Mouse (Mus musculus) liver, embryonic 11.5 days (tissue): ENCODE results near the gene Ankrd66. TPM values are rescaled to one million over a fixed set of nuclear protein-coding genes. Genes with fewer than 3 reads are reported as not detected.

ENCODE experiments used
- ATAC-seq: fragments of 200-750 bp; cut with Nextera tagmentation; replicated peaks from 2 replicates; pipeline ENCODE4 v1.8.0; 2017; ENCODE audit warnings: moderate number of reproducible peaks, mild to moderate bottlenecking, moderate TSS enrichment, moderate library complexity; ENCODE audit not compliant: low FRiP score
- DNase-seq: peaks from one replicate; pipeline ENCODE4 v3.0.0-alpha.2; 2017; ENCODE audit warnings: low spot score
- H3K27ac ChIP-seq: fragments of 300-500 bp; sonication (generic); 2 replicates; pipeline ENCODE4 v1.5.1; 2014; ENCODE audit warnings: mild to moderate bottlenecking, low read depth, low read length, control low read depth
- H3K27me3 ChIP-seq: fragments of 300-500 bp; sonication (generic); replicated peaks from 2 replicates; pipeline ENCODE4 v1.6.1; 2014; ENCODE audit warnings: low read length, mixed read lengths; ENCODE audit not compliant: control insufficient read depth, insufficient read depth
- H3K36me3 ChIP-seq: fragments of 300-500 bp; sonication (generic); 2 replicates; pipeline ENCODE4 v1.6.1; 2014; ENCODE audit warnings: mild to moderate bottlenecking, low read length, moderate library complexity, mixed read lengths; ENCODE audit not compliant: control insufficient read depth, insufficient read depth
- H3K4me1 ChIP-seq: fragments of 300-500 bp; sonication (generic); replicated peaks from 2 replicates; pipeline ENCODE4 v1.6.1; 2014; ENCODE audit warnings: low read length, mixed read lengths; ENCODE audit not compliant: control insufficient read depth, insufficient read depth
- H3K4me2 ChIP-seq: fragments of 300-500 bp; sonication (generic); 2 replicates; pipeline ENCODE4 v1.6.1; 2014; ENCODE audit warnings: mild to moderate bottlenecking, control low read depth, moderate library complexity
- H3K4me3 ChIP-seq: fragments of 300-500 bp; sonication (generic); 2 replicates; pipeline ENCODE4 v1.5.1; 2014; ENCODE audit warnings: low read depth, low read length, control low read depth
- H3K9ac ChIP-seq: fragments of 300-500 bp; sonication (generic); 2 replicates; pipeline ENCODE4 v1.6.1; 2014; ENCODE audit warnings: low read depth, low read length, control low read depth
- H3K9me3 ChIP-seq: fragments of 300-500 bp; sonication (generic); 2 replicates; pipeline ENCODE4 v1.6.1; 2016; ENCODE audit warnings: low read length, inconsistent platforms, mixed read lengths; ENCODE audit not compliant: control insufficient read depth
- WGBS: fragments of 180-500 bp; shearing (Covaris S2); extraction: QIAGEN DNeasy Blood & Tissue Kit; methylation state at CpG from one replicate; pipeline ENCODE4 v1.1.7; 2014; 5-methylcytosine and 5-hydroxymethylcytosine counted together
- polyA plus RNA-seq: library from polyadenylated mRNA; unstranded; fragments of >200 nt; fragmentation: Nextera tagmentation; extraction: Ambion mirVana; gene quantifications from 2 replicates; pipeline ENCODE4 v1.2.1, GENCODE M21; 2014

Gene Ankrd66
- polyA plus RNA-seq, 1 experiment from 2014 or later, result not detected

- no peaks in the 10 kb centered on the region for H3K36me3 ChIP-seq
- H3K4me3 ChIP-seq, result no peak overlapping the region
- H3K9me3 ChIP-seq, result no peaks in the 10 kb centered on the region
- no peak overlapping the region for H3K4me2 ChIP-seq
- WGBS, result 34% methylated on average over 3 of the region's 3 CpGs
- no peaks in the 10 kb centered on the region for H3K27me3 ChIP-seq
- H3K27ac ChIP-seq, result no peak overlapping the region
- DNase-seq, result no peak
- ATAC-seq, result no peak
- H3K9ac ChIP-seq, result no peak overlapping the region
- H3K4me1 ChIP-seq, result peaks cover 1% of the 10 kb centered on the region; the same call in 1 of the 2 replicates
Observed at GRCm38 (mm10) chr17:43573624-43574073, 30.2 kb upstream of the Ankrd66 start.

GRCm38 (mm10) chr17:43569287-43569686 is 25.8 kb upstream of the Ankrd66 start:
- no peaks in the 10 kb centered on the region for H3K9me3 ChIP-seq
- no peak overlapping the region for H3K4me3 ChIP-seq
- WGBS, result 57% methylated on average over 7 of the region's 7 CpGs
- no peak for DNase-seq
- H3K4me1 ChIP-seq, result peaks cover 3% of the 10 kb centered on the region; the same call in 1 of the 2 replicates
- H3K9ac ChIP-seq, result no peak overlapping the region
- H3K36me3 ChIP-seq, result no peaks in the 10 kb centered on the region
- ATAC-seq, result no peak
- H3K4me2 ChIP-seq, result no peak overlapping the region
- no peak overlapping the region for H3K27ac ChIP-seq
- no peaks in the 10 kb centered on the region for H3K27me3 ChIP-seq

DNA sequence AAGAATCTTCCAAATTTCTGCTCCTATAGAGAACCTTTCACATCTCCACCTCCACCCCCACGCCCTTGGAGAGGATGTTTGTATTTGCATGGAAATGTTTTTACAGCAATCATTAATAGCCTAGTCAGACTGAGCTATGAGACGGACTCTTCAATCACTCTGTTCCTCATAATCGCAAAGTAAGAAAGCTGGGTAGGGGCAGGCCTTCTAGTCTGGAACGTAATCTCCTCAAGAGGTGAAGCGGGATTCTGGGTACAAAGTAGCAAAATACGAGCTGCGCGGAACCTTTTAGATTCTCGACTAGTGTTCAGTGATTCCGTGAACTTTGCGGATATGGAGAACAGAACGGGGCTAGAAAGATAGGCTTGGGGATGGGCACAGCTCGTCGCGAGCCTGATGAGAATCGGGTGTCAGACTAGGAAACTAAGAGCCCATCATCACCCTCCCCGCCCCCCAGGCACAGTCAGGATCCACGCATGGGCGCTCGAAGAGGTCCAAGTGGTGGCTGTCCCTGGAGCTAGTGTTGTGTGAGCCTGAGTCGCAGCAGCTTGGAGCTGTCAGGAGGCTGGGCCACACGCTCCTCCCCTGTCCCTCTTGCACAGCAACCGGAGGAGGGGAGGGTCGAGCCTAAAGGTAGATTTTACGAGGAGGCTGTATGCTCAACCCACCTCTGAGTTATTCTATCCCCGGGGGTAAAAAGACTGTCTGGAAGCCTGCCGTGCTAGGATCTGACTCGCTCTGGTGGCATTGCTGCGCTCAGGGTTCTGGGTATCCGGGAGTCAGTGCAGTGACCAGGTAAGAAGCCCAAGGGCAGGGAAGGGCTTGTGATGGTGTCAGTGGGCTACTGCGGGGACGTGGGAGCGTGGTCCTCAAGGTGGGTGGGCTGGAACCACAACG is 24.8 kb upstream of the Ankrd66 start, which contains the start of gene Pla2g7:
Pla2g7 (plus strand) TSS at position 107 of the 897 bp plus-strand sequence.
- Histone ChIP-seq H3K4me3 (peak within 1 kb of the TSS; percentile 45), H3K9me3 (no peaks in the 10 kb centered on the region), H3K9ac (peak within 1 kb of the TSS; percentile 5; the same call in 1 of the 2 replicates), H3K27me3 (no peaks in the 10 kb centered on the region), H3K4me1 (peaks cover 3% of the 10 kb centered on the region; the same call in 1 of the 2 replicates), H3K36me3 (no peaks in the 10 kb centered on the region), H3K27ac (no peak within 1 kb of the TSS), H3K4me2 (peak within 1 kb of the TSS; percentile 75)
- 2% methylated on average over 34 of the region's 34 CpGs for WGBS
- DNase-seq, result peak; percentile 61
- ATAC-seq, result peak; percentile 10; the same call in 1 of the 2 replicates

- ATAC-seq (0 out of 2 replicates have a peak, but pooled peaks have one; percentile 20), DNase-seq (no peak)
- Histone ChIP-seq H3K9ac (no peak overlapping the region), H3K36me3 (no peaks in the 10 kb centered on the region), H3K4me1 (peaks cover 3% of the 10 kb centered on the region; the same call in 1 of the 2 replicates), H3K27ac (no peak overlapping the region), H3K9me3 (no peaks in the 10 kb centered on the region), H3K4me2 (peak overlapping the region; percentile 75), H3K27me3 (no peaks in the 10 kb centered on the region), H3K4me3 (peak overlapping the region; percentile 45)
- WGBS, result 16% methylated on average over 12 of the region's 12 CpGs
Observed at GRCm38 (mm10) chr17:43567593-43567991, 24.2 kb upstream of the Ankrd66 start.

DNA sequence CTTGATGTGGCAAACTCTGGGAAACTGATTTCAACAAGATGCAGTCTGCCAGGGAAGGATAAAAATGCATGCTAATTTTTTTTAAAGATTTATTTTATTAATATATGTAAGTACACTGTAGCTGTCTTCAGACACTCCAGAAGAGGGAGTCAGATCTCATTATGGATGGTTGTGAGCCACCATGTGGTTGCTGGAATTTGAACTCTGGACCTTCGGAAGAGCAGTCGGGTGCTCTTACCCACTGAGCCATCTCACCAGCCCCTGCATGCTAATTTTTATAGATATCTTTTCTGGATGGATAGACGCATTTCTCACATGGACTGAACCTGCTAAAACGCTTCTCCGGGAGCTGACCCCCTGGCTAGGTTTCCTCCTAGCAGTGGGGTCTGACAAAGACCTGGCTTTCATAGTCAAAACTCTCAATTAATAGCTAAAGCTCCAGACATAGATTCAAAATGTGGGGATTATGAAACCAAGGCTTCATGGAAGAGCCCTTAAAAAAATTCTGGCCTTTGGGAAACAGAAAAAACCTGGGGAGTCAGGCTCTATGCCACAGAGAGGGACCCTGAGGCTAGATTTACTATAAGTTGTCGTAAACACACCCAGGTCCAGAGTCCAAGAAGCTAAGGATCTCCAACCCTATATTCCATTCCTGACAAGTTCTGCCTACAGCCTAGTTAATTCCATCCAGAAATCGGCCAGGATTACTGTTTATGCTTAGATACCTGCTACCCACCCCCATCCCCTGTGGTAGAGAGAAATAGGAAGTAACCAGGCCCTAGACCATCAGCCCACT is 20.0 kb upstream of the Ankrd66 start:
- ATAC-seq (no peak), DNase-seq (no peak)
- H3K27me3 ChIP-seq, result no peaks in the 10 kb centered on the region
- H3K9me3 ChIP-seq, result no peaks in the 10 kb centered on the region
- no peak overlapping the region for H3K27ac ChIP-seq
- 87% methylated on average over 7 of the region's 7 CpGs for WGBS
- no peak overlapping the region for H3K4me3 ChIP-seq
- H3K4me1 ChIP-seq, result no peaks in the 10 kb centered on the region
- H3K9ac ChIP-seq, result no peak overlapping the region
- no peak overlapping the region for H3K4me2 ChIP-seq
- H3K36me3 ChIP-seq, result no peaks in the 10 kb centered on the region

GRCm38 (mm10) chr17:43558678-43559077 is 15.2 kb upstream of the Ankrd66 start:
- H3K27ac ChIP-seq, result no peak overlapping the region
- peaks cover 7% of the 10 kb centered on the region; the same call in 1 of the 2 replicates for H3K4me1 ChIP-seq
- H3K9me3 ChIP-seq, result no peaks in the 10 kb centered on the region
- WGBS, result 79% methylated on average over 3 of the region's 3 CpGs
- H3K36me3 ChIP-seq, result no peaks in the 10 kb centered on the region
- ATAC-seq (no peak), DNase-seq (no peak)
- H3K4me3 ChIP-seq, result no peak overlapping the region
- H3K27me3 ChIP-seq, result no peaks in the 10 kb centered on the region
- H3K4me2 ChIP-seq, result no peak overlapping the region
- H3K9ac ChIP-seq, result no peak overlapping the region

- Histone ChIP-seq H3K4me2 (no peak overlapping the region), H3K9ac (no peak overlapping the region), H3K4me1 (peaks cover 7% of the 10 kb centered on the region; the same call in 1 of the 2 replicates), H3K27ac (no peak overlapping the region), H3K4me3 (no peak overlapping the region), H3K27me3 (no peaks in the 10 kb centered on the region), H3K36me3 (no peaks in the 10 kb centered on the region), H3K9me3 (no peaks in the 10 kb centered on the region)
- WGBS, result 65% methylated on average over 6 of the region's 6 CpGs
- ATAC-seq (no peak), DNase-seq (no peak)
Observed at GRCm38 (mm10) chr17:43557541-43558090, 14.2 kb upstream of the Ankrd66 start.

- peaks cover 7% of the 10 kb centered on the region; the same call in 1 of the 2 replicates for H3K4me1 ChIP-seq
- no peak for ATAC-seq
- no peak overlapping the region for H3K4me2 ChIP-seq
- H3K36me3 ChIP-seq, result no peaks in the 10 kb centered on the region
- H3K4me3 ChIP-seq, result no peak overlapping the region
- H3K27ac ChIP-seq, result no peak overlapping the region
- DNase-seq, result no peak
- no peaks in the 10 kb centered on the region for H3K9me3 ChIP-seq
- H3K27me3 ChIP-seq, result no peaks in the 10 kb centered on the region
- WGBS, result 84% methylated on average over 4 of the region's 4 CpGs
- no peak overlapping the region for H3K9ac ChIP-seq
Observed at GRCm38 (mm10) chr17:43557104-43557503, 13.7 kb upstream of the Ankrd66 start.
